Mouse (Mus musculus) heart, embryonic 14.5 days (tissue): Measurements from ENCODE around the gene Gm3646. TPM values are rescaled to one million over a fixed set of nuclear protein-coding genes. Genes with fewer than 3 reads are reported as not detected.

Experiments used
- ATAC-seq: fragments of 200-750 bp; cut with Nextera tagmentation; 2 replicates; pipeline ENCODE4 v1.8.0; 2017; ENCODE audit warnings: low read depth, moderate TSS enrichment; ENCODE audit not compliant: insufficient number of reproducible peaks, insufficient read depth, low FRiP score
- H3K27ac ChIP-seq, 2 experiments: fragments of 200-500 bp in 1 of 2; fragments of 300-500 bp in 1 of 2; sonication (generic) in 1 of 2; replicated peaks in 1 of 2; 2 replicates each; pipeline ENCODE4 v1.5.1; 2012 to 2014; ENCODE audit warnings: low read depth in 2 of 2, low read length in 2 of 2, control low read depth in 1 of 2, mild to moderate bottlenecking in 1 of 2, mixed read lengths in 1 of 2; ENCODE audit not compliant: control insufficient read depth in 1 of 2, insufficient read depth in 1 of 2
- H3K27me3 ChIP-seq: fragments of 300-500 bp; sonication (generic); 2 replicates; pipeline ENCODE4 v1.6.1; 2014; ENCODE audit warnings: mild to moderate bottlenecking, low read length, control low read depth; ENCODE audit not compliant: control insufficient read depth, insufficient read depth
- H3K36me3 ChIP-seq: fragments of 300-500 bp; sonication (generic); 2 replicates; pipeline ENCODE4 v1.6.1; 2014; ENCODE audit warnings: mild to moderate bottlenecking, control low read depth, low read length, mixed read lengths; ENCODE audit not compliant: control insufficient read depth, insufficient read depth
- H3K4me1 ChIP-seq, 2 experiments: fragments of 200-500 bp in 1 of 2; fragments of 300-500 bp in 1 of 2; sonication (generic) in 1 of 2; 2 replicates each; pipeline ENCODE4 v1.6.1; 2012 to 2014; ENCODE audit warnings: low read length in 2 of 2, control low read depth in 1 of 2, mixed read lengths in 1 of 2; ENCODE audit not compliant: control insufficient read depth in 2 of 2, insufficient read depth in 2 of 2
- H3K4me2 ChIP-seq: fragments of 300-500 bp; sonication (generic); 2 replicates; pipeline ENCODE4 v1.6.1; 2014; ENCODE audit warnings: mild to moderate bottlenecking, low read length
- H3K4me3 ChIP-seq, 2 experiments: fragments of 200-500 bp in 1 of 2; fragments of 300-500 bp in 1 of 2; sonication (generic) in 1 of 2; 2 replicates each; pipeline ENCODE4 v1.5.1; 2012 to 2014; ENCODE audit warnings: low read length in 2 of 2, mild to moderate bottlenecking in 2 of 2, control low read depth in 1 of 2, low read depth in 1 of 2, moderate library complexity in 1 of 2; ENCODE audit not compliant: control insufficient read depth in 1 of 2, insufficient read depth in 1 of 2
- H3K9ac ChIP-seq: fragments of 300-500 bp; sonication (generic); 2 replicates; pipeline ENCODE4 v1.6.1; 2014; ENCODE audit warnings: mild to moderate bottlenecking, low read length
- H3K9me3 ChIP-seq: fragments of 300-500 bp; sonication (generic); 2 replicates; pipeline ENCODE4 v1.6.1; 2016; ENCODE audit warnings: low read length, control low read depth; ENCODE audit not compliant: control insufficient read depth
- WGBS: fragments of 180-500 bp; shearing (Covaris S2); extraction: QIAGEN DNeasy Blood & Tissue Kit; methylation state at CpG from one replicate; pipeline ENCODE4 v1.1.7; 2014; 5-methylcytosine and 5-hydroxymethylcytosine counted together
- polyA plus RNA-seq: library from polyadenylated mRNA; unstranded; fragments of >200 nt; fragmentation: Nextera tagmentation; extraction: Ambion mirVana; gene quantifications from 2 replicates; pipeline ENCODE4 v1.2.1, GENCODE M21; 2014

Gene Gm3646
- polyA plus RNA-seq, 1 experiment from 2014 or later = 3.6 TPM

DNA sequence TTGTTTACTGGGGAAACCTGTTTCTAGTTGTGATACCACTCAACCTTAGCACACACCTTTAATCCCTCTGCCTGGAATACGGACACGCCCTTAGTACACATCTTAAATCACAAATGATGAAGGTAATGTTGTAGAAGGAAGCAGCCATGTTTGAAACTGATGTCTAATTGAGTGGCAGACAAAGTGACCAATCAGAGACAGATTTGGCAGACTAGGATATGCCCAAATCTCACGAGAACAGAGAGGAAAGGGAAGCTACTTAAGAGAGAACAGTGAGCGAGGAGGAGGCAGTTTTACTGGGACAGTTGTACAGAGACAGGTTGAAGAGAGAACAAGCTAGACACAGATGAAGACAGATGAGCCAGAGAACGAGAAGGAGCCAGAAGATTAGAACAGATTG, 10.6 kb upstream of the Gm3646 start:
- H3K4me3 ChIP-seq = no peak overlapping the region
- H3K36me3 ChIP-seq = no peaks in the 10 kb centered on the region
- no peak overlapping the region for H3K4me2 ChIP-seq
- H3K27me3 ChIP-seq = no peaks in the 10 kb centered on the region
- H3K9ac ChIP-seq = no peak overlapping the region
- no peak for ATAC-seq
- 78% methylated on average over 5 of the region's 5 CpGs for WGBS
- no peaks in the 10 kb centered on the region for H3K9me3 ChIP-seq
- no peak overlapping the region for H3K27ac ChIP-seq
- H3K4me1 ChIP-seq = peaks cover 0 to 4% of the 10 kb centered on the region in 2 experiments; a peak in 2 of 4 replicates

DNA sequence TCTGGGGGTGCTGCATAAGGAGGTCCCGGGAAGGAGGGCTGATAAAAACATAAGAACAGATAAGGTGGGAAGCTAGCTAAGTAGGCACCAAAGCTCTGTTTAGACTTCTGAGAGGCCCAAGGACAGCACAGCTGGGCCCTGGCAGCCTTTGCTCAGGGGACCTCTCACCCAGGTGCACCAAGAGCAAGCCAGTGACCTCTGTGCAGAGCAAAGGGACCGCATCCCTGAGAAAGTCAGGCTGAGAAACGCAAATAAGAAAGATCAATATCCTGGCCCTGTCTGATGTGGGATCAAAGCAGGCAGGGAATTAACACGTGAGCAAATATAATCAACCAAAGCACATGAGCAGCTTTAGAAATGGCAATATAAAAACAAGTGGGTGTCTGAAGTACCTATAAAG, 7.9 kb upstream of the Gm3646 start:
- no peaks in the 10 kb centered on the region for H3K36me3 ChIP-seq

DNA sequence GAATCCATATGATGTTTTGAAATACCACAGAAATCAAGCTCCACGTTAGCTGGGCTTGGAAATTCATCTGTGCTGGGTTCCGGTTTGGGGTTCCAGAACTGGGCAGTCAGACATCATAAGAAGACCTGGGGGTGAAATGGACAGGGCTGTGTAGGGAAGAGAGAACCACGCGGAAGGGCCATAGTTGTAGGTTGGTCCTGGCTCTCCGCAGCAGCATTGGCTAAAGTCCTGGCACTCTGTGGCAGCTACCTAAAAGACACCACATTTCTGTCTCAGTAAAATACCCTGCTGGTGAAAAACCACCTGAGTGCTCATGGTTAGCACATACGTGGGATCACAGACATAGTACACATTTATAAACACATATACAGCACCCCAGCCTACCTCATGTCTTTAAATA, 343 bp downstream of the Gm3646 start:
- peak overlapping the region; percentile 51 for H3K4me2 ChIP-seq
- peak overlapping the region; percentile 82 to 89 for H3K27ac ChIP-seq
- H3K36me3 ChIP-seq = no peaks in the 10 kb centered on the region
- no peaks in the 10 kb centered on the region for H3K27me3 ChIP-seq
- no peaks in the 10 kb centered on the region for H3K9me3 ChIP-seq
- peaks cover 13 to 24% of the 10 kb centered on the region in 2 experiments for H3K4me1 ChIP-seq
- peak overlapping the region; percentile 47; the same call in 1 of the 2 replicates for H3K9ac ChIP-seq
- no peak for ATAC-seq
- H3K4me3 ChIP-seq = no peak overlapping the region
- WGBS = 73% methylated on average over 6 of the region's 6 CpGs

More for the DNA sequence above, 7.9 kb upstream of the Gm3646 start:
- H3K9me3 ChIP-seq = no peaks in the 10 kb centered on the region
- no peak overlapping the region for H3K9ac ChIP-seq
- H3K4me3 ChIP-seq = no peak overlapping the region
- WGBS = 67% methylated on average over 4 of the region's 4 CpGs
- no peaks in the 10 kb centered on the region for H3K27me3 ChIP-seq
- H3K4me2 ChIP-seq = no peak overlapping the region
- H3K4me1 ChIP-seq = peaks cover 4 to 9% of the 10 kb centered on the region in 2 experiments; a peak in 2 of 4 replicates
- ATAC-seq = no peak
- H3K27ac ChIP-seq = no peak overlapping the region

DNA sequence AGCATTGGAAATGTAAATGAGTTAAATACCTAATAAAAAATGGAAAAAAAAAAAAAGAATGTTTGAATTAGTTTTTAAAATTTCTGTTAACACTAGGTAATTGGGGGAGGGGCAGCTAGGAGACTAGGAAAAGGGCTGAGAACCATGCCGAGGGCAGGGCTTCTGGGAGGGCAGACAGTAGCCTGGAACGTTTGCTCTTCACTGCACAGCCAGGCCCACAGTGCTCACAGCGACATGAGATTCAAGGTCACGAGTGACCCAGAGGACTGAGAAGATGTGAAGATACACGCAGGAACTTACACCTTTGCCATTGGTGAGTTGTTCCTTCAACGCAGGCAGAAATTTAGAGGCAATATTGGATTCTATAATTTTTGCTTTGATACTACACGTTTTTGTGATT, 2.2 kb downstream of the Gm3646 start:
- Histone ChIP-seq H3K4me3 (no peak overlapping the region), H3K9ac (no peak overlapping the region), H3K27me3 (no peaks in the 10 kb centered on the region), H3K36me3 (no peaks in the 10 kb centered on the region), H3K4me2 (no peak overlapping the region), H3K4me1 (peaks cover 8 to 21% of the 10 kb centered on the region in 2 experiments), H3K9me3 (no peaks in the 10 kb centered on the region), H3K27ac (no peak overlapping the region)
- 74% methylated on average over 7 of the region's 7 CpGs for WGBS
- ATAC-seq = no peak

DNA sequence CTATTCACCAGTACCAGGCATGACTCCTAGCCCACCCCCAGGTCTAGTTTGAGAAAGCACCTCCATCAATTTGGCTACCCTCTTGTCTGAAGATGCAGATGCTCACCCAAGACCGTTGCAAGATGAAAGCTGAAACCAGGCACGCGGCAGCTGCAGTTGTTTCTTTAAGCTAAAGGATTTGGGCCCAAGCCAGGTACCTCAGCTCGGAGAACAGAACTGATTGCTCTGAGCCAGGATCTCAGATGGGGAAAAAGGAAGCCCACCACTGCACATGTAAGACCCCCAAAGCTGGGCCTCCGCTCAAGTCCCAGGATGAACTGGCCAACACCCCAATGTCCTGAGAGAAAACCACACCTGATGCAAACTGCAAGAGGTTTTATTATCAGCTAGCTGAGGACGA, 7.6 kb downstream of the Gm3646 start:
- H3K4me3 ChIP-seq = no peak overlapping the region
- H3K4me2 ChIP-seq = no peak overlapping the region
- 83% methylated on average over 6 of the region's 6 CpGs for WGBS
- no peaks in the 10 kb centered on the region for H3K9me3 ChIP-seq
- H3K27ac ChIP-seq = no peak overlapping the region
- no peaks in the 10 kb centered on the region for H3K36me3 ChIP-seq
- H3K27me3 ChIP-seq = no peaks in the 10 kb centered on the region
- no peak for ATAC-seq
- no peak overlapping the region for H3K9ac ChIP-seq
- no peaks in the 10 kb centered on the region for H3K4me1 ChIP-seq

DNA sequence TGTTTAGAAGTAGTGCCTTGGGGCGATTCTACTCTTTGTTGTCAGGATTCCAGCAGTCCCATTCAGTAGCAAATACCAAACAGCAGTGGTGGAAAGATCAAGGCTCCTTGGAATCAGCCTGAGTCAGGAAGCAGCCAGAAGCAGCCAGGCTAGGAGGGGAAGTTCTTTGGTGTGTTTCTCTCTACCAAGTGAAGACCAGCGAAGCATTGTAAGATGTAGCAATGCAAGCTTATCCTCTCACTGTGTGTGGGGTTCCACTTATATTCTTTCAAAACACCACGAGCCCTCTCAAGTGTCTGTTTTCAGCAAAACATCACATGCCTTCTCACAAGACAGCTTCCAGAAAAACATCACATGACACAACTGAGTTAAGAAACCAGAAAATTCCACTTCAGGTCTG, 8.4 kb downstream of the Gm3646 start:
- Histone ChIP-seq H3K9me3 (no peaks in the 10 kb centered on the region), H3K9ac (no peak overlapping the region), H3K27ac (no peak overlapping the region), H3K4me2 (no peak overlapping the region), H3K27me3 (no peaks in the 10 kb centered on the region), H3K4me1 (no peaks in the 10 kb centered on the region), H3K4me3 (no peak overlapping the region), H3K36me3 (no peaks in the 10 kb centered on the region)
- ATAC-seq = no peak
- WGBS = 72% methylated on average over 3 of the region's 3 CpGs

DNA sequence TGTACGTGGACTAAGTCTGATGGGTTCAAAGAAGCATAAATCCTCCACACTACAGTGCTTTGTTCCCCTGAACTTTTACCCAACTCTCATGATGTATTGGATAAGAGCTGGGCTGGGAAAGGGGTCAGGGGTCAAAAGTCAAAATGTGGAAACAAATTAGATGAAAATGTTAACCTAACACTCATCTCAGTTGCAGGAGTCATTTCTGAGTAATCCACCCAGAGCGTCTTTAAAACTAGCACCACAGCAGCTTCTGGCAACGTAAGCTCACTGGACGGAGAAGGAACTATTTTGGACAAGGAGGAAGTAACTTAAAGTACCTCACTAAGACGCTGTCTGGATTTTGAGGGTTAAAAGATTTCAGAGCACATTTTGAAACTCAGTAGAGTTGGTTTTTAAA, 20.5 kb downstream of the Gm3646 start:
- WGBS = 84% methylated on average over 5 of the region's 5 CpGs
- no peak overlapping the region for H3K4me3 ChIP-seq
- no peaks in the 10 kb centered on the region for H3K27me3 ChIP-seq
- 0 out of 2 replicates have a peak, but pooled peaks cover 3% of the 10 kb centered on the region for H3K9me3 ChIP-seq
- H3K4me2 ChIP-seq = no peak overlapping the region
- H3K9ac ChIP-seq = no peak overlapping the region
- no peak overlapping the region for H3K27ac ChIP-seq
- no peak for ATAC-seq
- H3K36me3 ChIP-seq = no peaks in the 10 kb centered on the region
- no peaks in the 10 kb centered on the region for H3K4me1 ChIP-seq

DNA sequence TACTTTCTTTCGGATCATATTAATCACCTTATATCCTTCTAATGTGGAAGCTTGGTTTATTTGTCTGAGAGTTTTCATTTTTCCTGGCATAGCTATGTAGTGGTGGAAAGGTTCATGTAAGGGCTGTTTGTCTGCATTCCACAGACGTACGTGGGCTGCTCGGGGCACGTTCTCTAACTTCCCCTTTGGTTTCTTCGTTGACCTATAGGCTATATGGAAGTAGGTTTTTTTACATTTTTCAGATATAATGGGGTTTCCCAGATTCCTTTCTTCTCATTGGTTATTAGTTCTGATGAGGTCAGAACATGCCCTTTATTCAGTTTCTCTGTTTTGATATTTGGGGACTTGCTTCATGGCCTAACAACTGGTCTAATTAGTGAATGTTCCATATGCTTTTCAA, 23.3 kb downstream of the Gm3646 start:
- H3K4me1 ChIP-seq = peaks cover 0 to 2% of the 10 kb centered on the region in 2 experiments; a peak in 1 of 4 replicates
- ATAC-seq = no peak
- WGBS = 85% methylated on average over 6 of the region's 6 CpGs
- no peaks in the 10 kb centered on the region for H3K27me3 ChIP-seq
- H3K9ac ChIP-seq = no peak overlapping the region
- no peaks in the 10 kb centered on the region for H3K9me3 ChIP-seq
- no peaks in the 10 kb centered on the region for H3K36me3 ChIP-seq
- no peak overlapping the region for H3K4me3 ChIP-seq
- H3K4me2 ChIP-seq = no peak overlapping the region
- no peak overlapping the region for H3K27ac ChIP-seq
